Mouse (Mus musculus) E14TG2a.4 (cell line): ENCODE data around the gene Bhmt2.

ENCODE experiments used
- CTCF ChIP-seq: conservative IDR thresholded peaks from 2 replicates; pipeline ENCODE4 v1.5.1; 2014; ENCODE audit warnings: low read length
- POU5F1 ChIP-seq: IDR thresholded peaks from 2 replicates; pipeline ENCODE4 v1.6.1; 2014; ENCODE audit warnings: low read length, borderline replicate concordance

DNA sequence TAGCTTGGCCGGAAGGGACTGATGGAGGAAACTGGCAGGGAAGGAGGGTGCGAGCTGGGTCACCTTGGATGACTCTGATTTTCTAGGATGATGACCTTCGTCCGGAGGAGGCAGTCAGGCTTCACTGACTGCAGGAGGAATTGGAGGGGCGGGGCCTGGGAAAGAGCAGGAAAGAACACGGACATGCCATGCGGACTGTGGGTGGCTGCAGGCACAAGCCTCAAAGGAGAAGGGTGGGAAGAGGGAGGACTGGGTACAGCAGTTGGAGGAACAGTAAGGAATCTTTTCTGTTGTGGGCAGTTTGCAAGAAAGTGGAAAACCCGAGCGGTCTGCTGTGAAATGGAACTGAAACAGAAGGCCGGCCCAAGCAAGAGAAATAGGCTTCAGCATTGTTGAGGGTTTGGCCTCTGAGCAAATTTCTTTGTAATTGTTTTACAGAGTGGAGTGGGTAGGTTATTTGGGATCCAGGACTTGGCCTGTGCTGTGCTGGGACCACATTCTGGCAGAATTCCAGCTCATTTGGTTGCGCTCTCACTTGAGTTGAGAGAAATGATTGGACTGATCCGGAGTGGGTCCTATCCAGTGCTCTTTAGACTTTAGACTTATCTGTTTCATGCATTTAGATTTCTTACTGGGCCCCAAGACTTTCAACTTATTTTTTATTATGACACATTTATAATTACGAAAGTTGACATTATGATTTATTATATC is 67.1 kb downstream of the Bhmt2 start:
- TF ChIP-seq CTCF (no peak), POU5F1 (no peak)
